Mouse (Mus musculus): Measurements from ENCODE around the gene Sh3bp2. TPM values are rescaled to one million over a fixed set of nuclear protein-coding genes. Genes with fewer than 3 reads are reported as not detected.
A peak's percentile ranks its signal among the peaks of the same experiment; 100 is the strongest.
"Not testable (repeated sequence)": the region's sequence is repeated elsewhere in the genome, so short reads cannot be mapped to it uniquely, and the experiment has no call there.

Sh3bp2 gene
- polyA plus RNA-seq, 1 experiment = 14.3 TPM

DNA sequence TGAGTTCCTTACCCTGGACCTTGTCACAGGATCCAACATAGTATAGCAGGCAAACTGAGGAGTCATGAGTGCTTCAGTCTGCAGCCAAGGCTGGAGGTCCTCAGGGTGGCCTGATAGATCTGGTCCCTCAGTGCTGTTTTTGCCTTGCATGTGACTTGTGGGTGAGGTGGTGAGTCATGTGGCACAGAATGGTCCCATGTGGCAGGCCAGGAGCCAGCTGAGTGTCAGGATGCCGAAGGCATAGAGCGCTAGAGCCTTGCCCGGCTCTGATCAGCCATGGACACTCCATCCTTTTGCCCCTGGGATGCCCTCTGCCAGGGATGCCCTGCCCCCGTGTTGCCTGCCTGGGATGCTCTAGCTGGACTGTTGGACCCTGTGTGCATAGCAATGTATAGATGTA is 26.2 kb downstream of the Sh3bp2 start:
- Histone ChIP-seq H3K36me3 (ENCODE audit: control insufficient read depth, insufficient read depth) (peaks cover 18% of the 10 kb centered on the region), H3K4me3 (no peak overlapping the region), H3K79me2 (ENCODE audit: control insufficient read depth, insufficient read depth) (peaks cover 4% of the 10 kb centered on the region), H3K4me2 (ENCODE audit: low read depth) (no peak overlapping the region), H3ac (ENCODE audit: control insufficient read depth, insufficient read length) (no peak overlapping the region), H3K27me3 (ENCODE audit: control insufficient read depth, insufficient read depth, insufficient read length) (no peaks in the 10 kb centered on the region)
- TF ChIP-seq E2F4 (IDR thresholded peaks at IDR 0.05; ENCODE audit: insufficient read depth) = no peak
- TF ChIP-seq USF1 (IDR thresholded peaks at IDR 0.05; ENCODE audit: low read depth) = no peak
- no peak for TF ChIP-seq MAX (IDR thresholded peaks at IDR 0.05; ENCODE audit: low read depth)
- no peak for TF ChIP-seq MYOG (IDR thresholded peaks at IDR 0.05; ENCODE audit: control insufficient read depth in 1 of 3, insufficient read depth in 1 of 3, insufficient read length in 2 of 3, low read depth in 2 of 3)
- TF ChIP-seq TCF12 (IDR thresholded peaks at IDR 0.05; ENCODE audit: insufficient read depth, poor library complexity, severe bottlenecking) = no peak
- TF ChIP-seq MYOD1 (IDR thresholded peaks at IDR 0.05; ENCODE audit: control insufficient read depth in 1 of 3, insufficient read length in 2 of 3, low read depth in 2 of 3) = no peak
- TF ChIP-seq SRF (IDR thresholded peaks at IDR 0.05; ENCODE audit: control insufficient read depth, insufficient read length, low read depth) = no peak
- no peak for TF ChIP-seq REST (IDR thresholded peaks at IDR 0.05; ENCODE audit: insufficient read depth, insufficient read length)
- TF ChIP-seq CEBPB (IDR thresholded peaks at IDR 0.05; ENCODE audit: insufficient read depth, poor library complexity, severe bottlenecking) = no peak
- no peak for TF ChIP-seq TCF3 (IDR thresholded peaks at IDR 0.05; ENCODE audit: insufficient read length, low read depth)
- TF ChIP-seq POLR2AphosphoS2 (IDR thresholded peaks at IDR 0.05; ENCODE audit: insufficient read length, low read depth) = no peak
- no peak for TF ChIP-seq POLR2A (IDR thresholded peaks at IDR 0.05; ENCODE audit: insufficient read length, low read depth)

- H3K4me2 ChIP-seq (ENCODE audit: low read depth) = no peak overlapping the region
- no peak for TF ChIP-seq POLR2A (IDR thresholded peaks at IDR 0.05; ENCODE audit: insufficient read length, low read depth)
- TF ChIP-seq TCF12 (IDR thresholded peaks at IDR 0.05; ENCODE audit: insufficient read depth, poor library complexity, severe bottlenecking) = no peak
- no peak for TF ChIP-seq SRF (IDR thresholded peaks at IDR 0.05; ENCODE audit: control insufficient read depth, insufficient read length, low read depth)
- no peak for TF ChIP-seq USF1 (IDR thresholded peaks at IDR 0.05; ENCODE audit: low read depth)
- H3K79me2 ChIP-seq (ENCODE audit: control insufficient read depth, insufficient read depth) = no peaks in the 10 kb centered on the region
- peaks cover 14% of the 10 kb centered on the region for H3K36me3 ChIP-seq (ENCODE audit: control insufficient read depth, insufficient read depth)
- no peak overlapping the region for H3K4me3 ChIP-seq
- no peaks in the 10 kb centered on the region for H3K27me3 ChIP-seq (ENCODE audit: control insufficient read depth, insufficient read depth, insufficient read length)
- H3ac ChIP-seq (ENCODE audit: control insufficient read depth, insufficient read length) = no peak overlapping the region
Observed at GRCm38 (mm10) chr5:34563854-34564253, 38.2 kb downstream of the Sh3bp2 start.

DNA sequence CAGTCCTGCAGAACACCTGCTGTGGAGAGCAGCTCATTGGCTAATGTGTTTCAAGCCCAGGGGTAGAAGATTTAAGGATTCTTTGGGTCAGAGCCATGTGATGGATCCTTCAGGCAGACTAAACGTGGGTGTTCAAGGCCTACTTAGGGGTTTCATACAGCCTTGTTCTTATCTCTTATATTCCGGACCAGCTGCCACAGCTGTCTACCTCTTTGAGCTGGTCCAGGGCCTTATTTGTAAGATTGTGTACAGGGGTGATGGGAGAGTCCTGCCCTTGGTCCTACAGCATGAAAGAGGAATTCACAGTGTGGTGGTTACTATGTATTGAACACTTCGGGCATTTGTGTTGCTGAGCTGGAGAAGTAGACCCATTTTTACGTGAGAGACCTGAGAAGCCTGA is 38.7 kb downstream of the Sh3bp2 start:
- TF ChIP-seq USF1 (IDR thresholded peaks at IDR 0.05; ENCODE audit: low read depth) (no peak), POLR2AphosphoS2 (IDR thresholded peaks at IDR 0.05; ENCODE audit: insufficient read length, low read depth) (no peak), POLR2A (IDR thresholded peaks at IDR 0.05; ENCODE audit: insufficient read length, low read depth) (no peak)
- H3K36me3 ChIP-seq (ENCODE audit: control insufficient read depth, insufficient read depth) = peaks cover 14% of the 10 kb centered on the region

GRCm38 (mm10) chr5:34565545-34566283 is 40.1 kb downstream of the Sh3bp2 start:
- Histone ChIP-seq H3K36me3 (ENCODE audit: control insufficient read depth, insufficient read depth) (peaks cover 7% of the 10 kb centered on the region), H3K27me3 (ENCODE audit: control insufficient read depth, insufficient read depth, insufficient read length) (no peaks in the 10 kb centered on the region), H3K4me3 (no peak overlapping the region), H3ac (ENCODE audit: control insufficient read depth, insufficient read length) (no peak overlapping the region), H3K79me2 (ENCODE audit: control insufficient read depth, insufficient read depth) (no peaks in the 10 kb centered on the region), H3K4me2 (ENCODE audit: low read depth) (peak overlapping the region; percentile 12)
- TF ChIP-seq MYOD1 (IDR thresholded peaks at IDR 0.05; ENCODE audit: control insufficient read depth in 1 of 3, insufficient read length in 2 of 3, low read depth in 2 of 3) (peak in 2 of 3 experiments; percentile 9 to 41), MYOG (IDR thresholded peaks at IDR 0.05; ENCODE audit: control insufficient read depth in 1 of 3, insufficient read depth in 1 of 3, insufficient read length in 2 of 3, low read depth in 2 of 3) (no peak)

More for the DNA sequence above, 38.7 kb downstream of the Sh3bp2 start:
- H3K4me3 ChIP-seq = no peak overlapping the region
- H3K27me3 ChIP-seq (ENCODE audit: control insufficient read depth, insufficient read depth, insufficient read length) = no peaks in the 10 kb centered on the region
- H3K4me2 ChIP-seq (ENCODE audit: low read depth) = no peak overlapping the region
- no peaks in the 10 kb centered on the region for H3K79me2 ChIP-seq (ENCODE audit: control insufficient read depth, insufficient read depth)
- no peak overlapping the region for H3ac ChIP-seq (ENCODE audit: control insufficient read depth, insufficient read length)

- Histone ChIP-seq H3K4me2 (ENCODE audit: low read depth) (no peak overlapping the region), H3K79me2 (ENCODE audit: control insufficient read depth, insufficient read depth) (peaks cover 26% of the 10 kb centered on the region), H3K36me3 (ENCODE audit: control insufficient read depth, insufficient read depth) (no peaks in the 10 kb centered on the region), H3ac (ENCODE audit: control insufficient read depth, insufficient read length) (no peak overlapping the region), H3K27me3 (ENCODE audit: control insufficient read depth, insufficient read depth, insufficient read length) (no peaks in the 10 kb centered on the region), H3K4me3 (no peak overlapping the region)
- TF ChIP-seq MYOG (IDR thresholded peaks at IDR 0.05; ENCODE audit: control insufficient read depth in 1 of 3, insufficient read depth in 1 of 3, insufficient read length in 2 of 3, low read depth in 2 of 3) (no peak), TCF3 (IDR thresholded peaks at IDR 0.05; ENCODE audit: insufficient read length, low read depth) (no peak), POLR2A (IDR thresholded peaks at IDR 0.05; ENCODE audit: insufficient read length, low read depth) (no peak), USF1 (IDR thresholded peaks at IDR 0.05; ENCODE audit: low read depth) (no peak), CEBPB (IDR thresholded peaks at IDR 0.05; ENCODE audit: insufficient read depth, poor library complexity, severe bottlenecking) (no peak), REST (IDR thresholded peaks at IDR 0.05; ENCODE audit: insufficient read depth, insufficient read length) (no peak), POLR2AphosphoS2 (IDR thresholded peaks at IDR 0.05; ENCODE audit: insufficient read length, low read depth) (no peak), E2F4 (IDR thresholded peaks at IDR 0.05; ENCODE audit: insufficient read depth) (no peak), SRF (IDR thresholded peaks at IDR 0.05; ENCODE audit: control insufficient read depth, insufficient read length, low read depth) (no peak), MYOD1 (IDR thresholded peaks at IDR 0.05; ENCODE audit: control insufficient read depth in 1 of 3, insufficient read length in 2 of 3, low read depth in 2 of 3) (no peak), MAX (IDR thresholded peaks at IDR 0.05; ENCODE audit: low read depth) (no peak), TCF12 (IDR thresholded peaks at IDR 0.05; ENCODE audit: insufficient read depth, poor library complexity, severe bottlenecking) (no peak)
Observed at GRCm38 (mm10) chr5:34571551-34571950, 45.9 kb downstream of the Sh3bp2 start.

- Histone ChIP-seq H3K79me2 (ENCODE audit: control insufficient read depth, insufficient read depth) (peaks cover 36% of the 10 kb centered on the region), H3K4me3 (peak overlapping the region; percentile 73), H3K4me2 (ENCODE audit: low read depth) (peak overlapping the region; percentile 93), H3ac (ENCODE audit: control insufficient read depth, insufficient read length) (peak overlapping the region; percentile 100)
- H3K36me3 ChIP-seq (ENCODE audit: control insufficient read depth, insufficient read depth); H3K27me3 ChIP-seq (ENCODE audit: control insufficient read depth, insufficient read depth, insufficient read length): not testable (repeated sequence)
Observed at GRCm38 (mm10) chr5:34572568-34572967, 46.9 kb downstream of the Sh3bp2 start.
